Mouse (Mus musculus) MEL (cell line): ENCODE measurements at regions not wholly inside any gene's neighbourhood (a gene's known extent, or its start where the extent isn't known, plus 50 kb on each side); places are given as distances from the start of the nearest gene placed in this dataset.

Experiments
- DNase-seq: peaks from one replicate; pipeline ENCODE4 v3.0.0; 2011; ENCODE audit warnings: low read depth, low spot score
- H3K27ac ChIP-seq: 2 replicates; pipeline ENCODE4 v1.5.1; 2012; ENCODE audit warnings: low read depth, mild to moderate bottlenecking, control low read depth, low read length, moderate library complexity; ENCODE audit not compliant: control insufficient read depth
- H3K27me3 ChIP-seq, 2 experiments: fragments of 150-350 bp in 1 of 2; sonication (generic) in 1 of 2; 2 replicates each; pipeline ENCODE4 v1.6.1; 2012; ENCODE audit warnings: low read length in 2 of 2, mild to moderate bottlenecking in 2 of 2, improper control_type of control experiment in 1 of 2, moderate library complexity in 1 of 2; ENCODE audit not compliant: insufficient read depth in 2 of 2, control insufficient read depth in 1 of 2
- H3K36me3 ChIP-seq, 2 experiments: 2 replicates each; pipeline ENCODE4 v1.6.1; 2012 to 2014; ENCODE audit warnings: low read length in 2 of 2, improper control_type of control experiment in 1 of 2, inconsistent platforms in 1 of 2, mild to moderate bottlenecking in 1 of 2; ENCODE audit not compliant: insufficient read depth in 2 of 2, control insufficient read depth in 1 of 2
- H3K4me1 ChIP-seq, 2 experiments: fragments of 150-350 bp in 1 of 2; sonication (generic) in 1 of 2; 2 replicates each; pipeline ENCODE4 v1.6.1; 2012; ENCODE audit warnings: low read length in 2 of 2, improper control_type of control experiment in 1 of 2, mild to moderate bottlenecking in 1 of 2; ENCODE audit not compliant: insufficient read depth in 2 of 2, control insufficient read depth in 1 of 2
- H3K4me3 ChIP-seq, 2 experiments: fragments of 150-350 bp in 1 of 2; sonication (generic) in 1 of 2; 2 replicates each; pipeline ENCODE4 v1.5.1; 2012; ENCODE audit warnings: low read depth in 2 of 2, low read length in 2 of 2, mild to moderate bottlenecking in 2 of 2, moderate library complexity in 2 of 2, control low read depth in 1 of 2, improper control_type of control experiment in 1 of 2; ENCODE audit not compliant: control insufficient read depth in 1 of 2, insufficient read depth in 1 of 2
- H3K79me2 ChIP-seq: 2 replicates; pipeline ENCODE4 v1.6.1; 2012; ENCODE audit warnings: mild to moderate bottlenecking, low read length, moderate library complexity; ENCODE audit not compliant: control insufficient read depth, poor library complexity, insufficient read depth
- H3K9ac ChIP-seq: 2 replicates; pipeline ENCODE4 v1.6.1; 2012; ENCODE audit warnings: low read depth, mild to moderate bottlenecking, control low read depth, low read length, moderate library complexity; ENCODE audit not compliant: control insufficient read depth, poor library complexity, severe bottlenecking
- H3K9me3 ChIP-seq: fragments of 150-350 bp; sonication (generic); replicated peaks from 2 replicates; pipeline ENCODE4 v1.6.1; 2012; ENCODE audit warnings: mild to moderate bottlenecking, low read length, improper control_type of control experiment, moderate library complexity; ENCODE audit not compliant: insufficient read depth
- CTCF ChIP-seq, 3 experiments: IDR thresholded peaks in 2 of 3; conservative IDR thresholded peaks in 1 of 3; 2 replicates each; pipeline ENCODE4 v1.5.1; 2011 to 2012; ENCODE audit warnings: low read length in 3 of 3, low read depth in 2 of 3, mild to moderate bottlenecking in 2 of 3, improper control_type of control experiment in 1 of 3, inconsistent platforms in 1 of 3, mixed read lengths in 1 of 3, moderate library complexity in 1 of 3; ENCODE audit not compliant: control insufficient read depth in 1 of 3, insufficient read depth in 1 of 3, poor library complexity in 1 of 3, severe bottlenecking in 1 of 3
- E2F4 ChIP-seq: IDR thresholded peaks from 2 replicates; pipeline ENCODE4 v1.6.1; 2011; ENCODE audit warnings: low read depth, low read length, improper control_type of control experiment, borderline replicate concordance
- ELF1 ChIP-seq: IDR thresholded peaks from 2 replicates; pipeline ENCODE4 v1.6.1; 2014; ENCODE audit warnings: low read depth, mild to moderate bottlenecking, inconsistent platforms, low read length, improper control_type of control experiment, moderate library complexity
- ETS1 ChIP-seq: IDR thresholded peaks from 2 replicates; pipeline ENCODE4 v1.6.1; 2012; ENCODE audit warnings: low read depth, mild to moderate bottlenecking, inconsistent platforms, low read length, improper control_type of control experiment, moderate library complexity
- HCFC1 ChIP-seq: IDR thresholded peaks from 2 replicates; pipeline ENCODE4 v1.6.1; 2012; ENCODE audit warnings: low read depth, mild to moderate bottlenecking, inconsistent platforms, low read length, improper control_type of control experiment, moderate library complexity
- JUND ChIP-seq: IDR thresholded peaks from 2 replicates; pipeline ENCODE4 v1.6.1; 2011; ENCODE audit warnings: low read depth, mild to moderate bottlenecking, improper control_type of control experiment, low read length
- KAT2A ChIP-seq: conservative IDR thresholded peaks from 2 replicates; pipeline ENCODE4 v1.6.1; 2012; ENCODE audit warnings: low read depth, low read length, improper control_type of control experiment, inconsistent platforms
- MAFK ChIP-seq: IDR thresholded peaks from 2 replicates; pipeline ENCODE4 v1.6.1; 2011; ENCODE audit warnings: low read depth, mild to moderate bottlenecking, low read length, improper control_type of control experiment, borderline replicate concordance
- MAX ChIP-seq: IDR thresholded peaks from 2 replicates; pipeline ENCODE4 v1.6.1; 2011; ENCODE audit warnings: low read length, improper control_type of control experiment
- MAZ ChIP-seq: IDR thresholded peaks from 2 replicates; pipeline ENCODE4 v1.6.1; 2012; ENCODE audit warnings: low read depth, mild to moderate bottlenecking, inconsistent platforms, low read length, improper control_type of control experiment
- MEF2A ChIP-seq: IDR thresholded peaks from 2 replicates; pipeline ENCODE4 v1.6.1; 2014; ENCODE audit warnings: low read depth, mild to moderate bottlenecking, inconsistent platforms, low read length, improper control_type of control experiment; ENCODE audit not compliant: poor library complexity, insufficient replicate concordance, severe bottlenecking; ENCODE audit errors: extremely low read depth
- MYC ChIP-seq: IDR thresholded peaks from 2 replicates; pipeline ENCODE4 v1.6.1; 2011; ENCODE audit warnings: low read depth, mild to moderate bottlenecking, low read length, improper control_type of control experiment, moderate library complexity
- NRF1 ChIP-seq: IDR thresholded peaks from 2 replicates; pipeline ENCODE4 v1.6.1; 2014; ENCODE audit warnings: low read depth, mild to moderate bottlenecking, inconsistent platforms, low read length, improper control_type of control experiment, moderate library complexity; ENCODE audit not compliant: poor library complexity, insufficient read depth, severe bottlenecking
- POLR2A ChIP-seq, 2 experiments: IDR thresholded peaks; 2 replicates each; pipeline ENCODE4 v1.6.1; 2011 to 2012; ENCODE audit warnings: low read length in 2 of 2, mild to moderate bottlenecking in 2 of 2, control low read depth in 1 of 2, improper control_type of control experiment in 1 of 2, low read depth in 1 of 2, moderate library complexity in 1 of 2; ENCODE audit not compliant: control insufficient read depth in 1 of 2, insufficient read depth in 1 of 2, poor library complexity in 1 of 2
- POLR2AphosphoS2 ChIP-seq: IDR thresholded peaks from 2 replicates; pipeline ENCODE4 v1.6.1; 2011; ENCODE audit warnings: low read length, improper control_type of control experiment
- POLR2AphosphoS5 ChIP-seq: IDR thresholded peaks from 2 replicates; pipeline ENCODE4 v1.6.1; 2012; ENCODE audit warnings: low read depth, borderline replicate concordance, mild to moderate bottlenecking, inconsistent platforms, low read length, moderate library complexity, mixed read lengths
- RAD21 ChIP-seq: IDR thresholded peaks from 2 replicates; pipeline ENCODE4 v1.6.1; 2011; ENCODE audit warnings: mild to moderate bottlenecking, low read depth, low read length, improper control_type of control experiment
- RCOR1 ChIP-seq: IDR thresholded peaks from 2 replicates; pipeline ENCODE4 v1.6.1; 2012; ENCODE audit warnings: low read depth, mild to moderate bottlenecking, inconsistent platforms, low read length, improper control_type of control experiment
- SIN3A ChIP-seq: IDR thresholded peaks from 2 replicates; pipeline ENCODE4 v1.6.1; 2012; ENCODE audit warnings: low read length, improper control_type of control experiment, inconsistent platforms
- SMC3 ChIP-seq: IDR thresholded peaks from 2 replicates; pipeline ENCODE4 v1.6.1; 2011; ENCODE audit warnings: low read depth, low read length, improper control_type of control experiment
- TAL1 ChIP-seq: IDR thresholded peaks from 2 replicates; pipeline ENCODE4 v1.6.1; 2012; ENCODE audit warnings: mild to moderate bottlenecking, inconsistent platforms, low read length, moderate library complexity, mixed read lengths
- TCF12 ChIP-seq: IDR thresholded peaks from 2 replicates; pipeline ENCODE4 v1.6.1; 2014; ENCODE audit warnings: low read depth, mild to moderate bottlenecking, inconsistent platforms, low read length, improper control_type of control experiment, moderate library complexity
- USF1 ChIP-seq: IDR thresholded peaks from 2 replicates; pipeline ENCODE4 v1.6.1; 2014; ENCODE audit warnings: low read depth, mild to moderate bottlenecking, inconsistent platforms, low read length, improper control_type of control experiment, moderate library complexity
- ZC3H11A ChIP-seq: IDR thresholded peaks from 2 replicates; pipeline ENCODE4 v1.6.1; 2012; ENCODE audit warnings: low read depth, mild to moderate bottlenecking, inconsistent platforms, low read length, improper control_type of control experiment
- ZKSCAN1 ChIP-seq: IDR thresholded peaks from 2 replicates; pipeline ENCODE4 v1.6.1; 2012; ENCODE audit warnings: low read depth, mild to moderate bottlenecking, inconsistent platforms, low read length, improper control_type of control experiment, moderate library complexity
- ZMIZ1 ChIP-seq: IDR thresholded peaks from 2 replicates; pipeline ENCODE4 v1.6.1; 2012; ENCODE audit warnings: low read depth, mild to moderate bottlenecking, inconsistent platforms, low read length, improper control_type of control experiment, moderate library complexity
- ZNF384 ChIP-seq: IDR thresholded peaks from 2 replicates; pipeline ENCODE4 v1.6.1; 2012; ENCODE audit warnings: low read depth, mild to moderate bottlenecking, inconsistent platforms, low read length, improper control_type of control experiment

DNA sequence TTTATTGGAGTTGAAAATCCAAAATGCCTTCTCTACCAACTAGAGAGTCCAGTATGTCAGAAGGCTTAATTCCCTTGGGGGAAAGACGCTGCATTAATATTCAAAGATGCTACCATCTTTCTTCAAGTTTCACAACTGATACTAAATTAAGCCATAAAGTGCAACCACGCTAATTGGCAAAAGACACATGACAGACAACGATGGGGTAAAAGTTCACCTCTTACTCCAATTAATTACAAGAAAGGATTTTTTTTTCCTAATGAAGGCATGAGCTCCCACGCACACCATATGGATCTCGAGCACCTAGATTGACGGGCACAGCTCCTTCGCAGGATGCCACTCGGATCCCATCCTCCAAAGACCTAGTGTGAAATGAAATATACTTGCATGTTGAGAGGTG is 311.5 kb upstream of the Castor2 start:
- no peaks in the 10 kb centered on the region for H3K4me1 ChIP-seq
- H3K4me3 ChIP-seq, result no peak overlapping the region
- no peak overlapping the region for H3K27ac ChIP-seq
- no peaks in the 10 kb centered on the region for H3K9me3 ChIP-seq
- H3K36me3 ChIP-seq, result no peaks in the 10 kb centered on the region
- no peaks in the 10 kb centered on the region for H3K27me3 ChIP-seq
- no peaks in the 10 kb centered on the region for H3K79me2 ChIP-seq
- no peak for DNase-seq
- TF ChIP-seq POLR2AphosphoS2 (no peak), USF1 (no peak), ZC3H11A (no peak), MYC (no peak), JUND (no peak), POLR2A (IDR thresholded peaks at IDR 0.05; ENCODE audit: control insufficient read depth in 1 of 2, insufficient read depth in 1 of 2, low read depth in 1 of 2, low read length in 2 of 2, poor library complexity in 1 of 2) (no peak), ZMIZ1 (no peak), TAL1 (no peak), MAX (no peak), SMC3 (no peak), RCOR1 (no peak)
- TF ChIP-seq, all 39 proteins: peak for 0
- no peak overlapping the region for H3K9ac ChIP-seq

DNA sequence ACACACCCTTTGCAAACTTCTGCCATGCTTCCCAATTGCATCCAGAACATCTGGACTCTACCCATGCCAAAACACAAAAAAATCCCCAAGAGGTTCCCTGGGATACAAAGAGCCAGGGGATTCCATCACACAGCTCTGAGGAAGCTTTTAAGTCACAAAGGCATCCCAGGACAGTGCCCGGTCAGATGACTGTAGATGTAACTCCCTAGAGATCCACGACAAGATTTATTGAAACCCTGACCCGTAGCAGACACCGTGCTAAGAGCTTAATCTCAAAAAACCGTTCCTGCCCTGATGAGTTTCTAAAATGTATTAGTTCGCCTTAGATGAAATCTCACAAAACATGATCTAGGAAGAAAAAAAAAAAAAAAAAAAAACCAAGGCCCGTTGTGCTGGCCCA is 312.0 kb upstream of the Castor2 start:
- no peaks in the 10 kb centered on the region for H3K79me2 ChIP-seq
- no peak overlapping the region for H3K27ac ChIP-seq
- no peaks in the 10 kb centered on the region for H3K4me1 ChIP-seq
- no peak overlapping the region for H3K4me3 ChIP-seq
- H3K27me3 ChIP-seq, result no peaks in the 10 kb centered on the region
- TF ChIP-seq ETS1 (no peak), ELF1 (no peak), MAX (no peak), ZKSCAN1 (no peak), NRF1 (no peak)
- TF ChIP-seq, all 39 proteins: peak for 0
- H3K9me3 ChIP-seq, result no peaks in the 10 kb centered on the region
- DNase-seq, result no peak
- no peaks in the 10 kb centered on the region for H3K36me3 ChIP-seq
- no peak overlapping the region for H3K9ac ChIP-seq

DNA sequence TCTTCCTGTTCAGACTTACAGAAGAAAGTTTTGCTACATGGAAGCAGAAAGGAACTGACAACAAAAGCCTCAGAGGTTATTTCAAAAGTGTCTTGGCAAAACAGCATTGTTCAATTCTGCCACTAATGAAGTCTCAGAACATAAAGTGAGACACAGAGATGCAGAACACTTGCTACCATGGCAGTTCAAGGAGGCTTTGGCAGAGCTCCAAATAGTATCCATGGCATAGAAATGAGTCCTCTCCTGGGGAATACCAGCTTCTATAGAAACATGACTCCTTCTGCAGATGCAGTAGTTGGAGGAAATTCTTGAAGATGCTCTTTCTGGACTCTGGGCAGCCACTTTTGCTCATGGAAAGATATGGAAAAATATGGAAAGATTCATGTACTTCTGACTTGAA is 322.9 kb upstream of the Castor2 start:
- no peaks in the 10 kb centered on the region for H3K4me1 ChIP-seq
- H3K4me3 ChIP-seq, result no peak overlapping the region
- no peak overlapping the region for H3K9ac ChIP-seq
- no peaks in the 10 kb centered on the region for H3K36me3 ChIP-seq
- H3K9me3 ChIP-seq, result no peaks in the 10 kb centered on the region
- no peak for TF ChIP-seq RAD21
- no peak for TF ChIP-seq POLR2AphosphoS5
- TF ChIP-seq KAT2A, result no peak
- TF ChIP-seq USF1, result no peak
- TF ChIP-seq E2F4, result no peak
- TF ChIP-seq MAX, result no peak
- no peak for TF ChIP-seq CTCF (IDR thresholded peaks at IDR 0.05 in 2 of 3, conservative IDR thresholded peaks at IDR 0.05 in 1 of 3; ENCODE audit: control insufficient read depth in 1 of 3, insufficient read depth in 1 of 3, low read depth in 2 of 3, low read length in 3 of 3, poor library complexity in 1 of 3, severe bottlenecking in 1 of 3)
- TF ChIP-seq ELF1, result no peak
- TF ChIP-seq HCFC1, result no peak
- no peak for TF ChIP-seq JUND
- no peak for TF ChIP-seq TCF12
- no peak for TF ChIP-seq ZNF384
- no peak for TF ChIP-seq SIN3A
- TF ChIP-seq MAFK, result no peak
- no peak for TF ChIP-seq SMC3
- TF ChIP-seq MAZ, result no peak
- TF ChIP-seq POLR2AphosphoS2, result no peak
- TF ChIP-seq ZC3H11A, result no peak
- no peak for TF ChIP-seq MEF2A
- H3K27me3 ChIP-seq, result no peaks in the 10 kb centered on the region
- H3K79me2 ChIP-seq, result no peaks in the 10 kb centered on the region
- no peak for DNase-seq
- no peak overlapping the region for H3K27ac ChIP-seq
